Mouse (Mus musculus): ENCODE measurements around the gene Dhx29. TPM values are rescaled to one million over a fixed set of nuclear protein-coding genes. Genes with fewer than 3 reads are reported as not detected.

Dhx29 gene
- total RNA-seq, 1 experiment from 2014 or later, result 24.0 TPM

DNA sequence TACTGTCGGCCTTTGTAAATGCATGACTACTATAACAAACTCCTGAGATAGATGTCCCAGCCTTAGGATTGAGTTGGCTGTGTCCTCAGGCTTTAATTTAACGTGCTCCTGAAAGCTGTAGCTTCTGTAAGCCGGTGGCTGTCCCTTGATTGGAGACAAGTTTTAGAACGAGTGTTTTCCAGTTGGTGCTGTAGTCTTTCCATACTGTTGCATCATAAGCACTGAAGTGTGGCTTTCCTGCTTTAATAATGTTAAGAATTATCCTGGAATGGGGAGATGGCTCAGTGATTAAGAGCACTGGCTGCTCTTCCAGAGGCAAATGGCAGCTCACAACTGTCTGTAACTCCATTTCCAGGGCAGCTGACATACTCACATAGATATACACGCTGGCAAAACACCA is 40.0 kb downstream of the Dhx29 start:
- ATAC-seq (replicated peaks in 1 of 2; ENCODE audit: insufficient read depth in 1 of 2, low FRiP score in 2 of 2, low TSS enrichment in 1 of 2, low read depth in 1 of 2, poor library complexity in 2 of 2, severe bottlenecking in 2 of 2), result no peak

GRCm38 (mm10) chr13:112976720-112977119 is 49.5 kb downstream of the Dhx29 start:
- peak; percentile 68 to 73 for ATAC-seq (replicated peaks in 1 of 2; ENCODE audit: insufficient read depth in 1 of 2, low FRiP score in 2 of 2, low TSS enrichment in 1 of 2, low read depth in 1 of 2, poor library complexity in 2 of 2, severe bottlenecking in 2 of 2)

DNA sequence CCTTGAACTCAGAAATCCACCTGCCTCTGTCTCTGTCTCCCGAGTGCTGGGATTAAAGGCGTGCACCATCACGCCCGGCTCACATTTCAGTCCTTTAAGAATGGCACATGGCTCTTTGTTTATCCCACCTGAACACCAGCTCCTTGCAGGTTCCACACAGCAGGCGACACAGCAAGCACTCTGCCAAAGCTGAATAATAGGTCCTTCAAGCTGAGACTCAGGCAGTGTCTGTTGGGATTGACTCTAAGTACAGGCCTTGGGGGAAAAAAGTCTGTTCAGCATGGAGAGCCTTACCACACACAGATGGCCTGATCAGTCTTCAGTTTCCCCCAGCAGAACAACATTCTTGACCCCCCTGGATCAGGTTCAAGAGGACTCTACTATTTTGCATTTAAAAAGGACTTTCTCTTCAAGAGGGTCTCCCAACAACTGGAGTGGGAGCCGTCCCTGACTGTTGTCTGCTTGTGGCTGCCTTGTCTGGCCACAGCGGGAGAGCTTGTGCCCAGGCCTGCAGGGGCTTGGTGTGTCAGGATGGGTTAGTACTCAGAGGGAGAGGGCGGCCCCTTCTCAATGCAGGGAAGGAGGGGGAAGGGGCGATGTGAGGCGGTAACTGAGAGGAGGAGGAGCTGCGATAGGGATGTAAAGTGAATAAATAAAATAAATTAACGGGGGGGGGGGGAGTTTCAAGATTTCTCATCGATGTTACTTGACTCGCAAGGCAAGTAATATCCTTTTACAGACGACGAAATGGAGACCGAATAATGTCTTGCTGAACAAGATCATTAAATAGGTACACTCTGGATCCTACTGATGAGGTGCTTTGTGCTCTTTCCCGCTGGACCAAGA is 58.6 kb downstream of the Dhx29 start:
- no peak for ATAC-seq (replicated peaks in 1 of 2; ENCODE audit: insufficient read depth in 1 of 2, low FRiP score in 2 of 2, low TSS enrichment in 1 of 2, low read depth in 1 of 2, poor library complexity in 2 of 2, severe bottlenecking in 2 of 2)

- no peak for ATAC-seq (replicated peaks in 1 of 2; ENCODE audit: insufficient read depth in 1 of 2, low FRiP score in 2 of 2, low TSS enrichment in 1 of 2, low read depth in 1 of 2, poor library complexity in 2 of 2, severe bottlenecking in 2 of 2)
These were observed 59.2 kb downstream of the Dhx29 start for GRCm38 (mm10) chr13:112986451-112986950.

DNA sequence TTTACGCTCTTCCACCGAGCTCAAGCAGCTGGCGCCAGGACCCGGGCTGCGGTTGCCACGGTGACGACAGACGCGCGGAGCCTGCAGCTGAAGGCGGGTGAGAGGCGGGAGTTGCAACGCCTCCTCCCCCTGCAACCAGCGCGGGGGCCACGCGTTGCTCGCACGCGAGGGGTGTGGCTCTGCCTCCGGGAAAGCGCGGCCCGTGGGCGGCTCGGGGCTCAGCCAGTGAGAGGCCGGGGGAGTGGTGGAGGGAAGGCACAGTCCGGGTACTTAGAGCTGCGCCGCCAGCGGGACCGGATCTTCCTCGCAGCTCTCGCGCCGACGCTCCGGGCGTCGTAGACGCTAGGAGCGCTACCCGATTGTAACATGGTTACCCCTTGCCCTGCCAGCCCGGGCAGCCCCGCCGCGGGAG is 60.3 kb downstream of the Dhx29 start, which contains the start of gene Ccno:
TSS of gene Ccno (plus strand) at position 271 of the 412 bp plus-strand sequence.
- peak; percentile 92 for ATAC-seq (replicated peaks in 1 of 2; ENCODE audit: insufficient read depth in 1 of 2, low FRiP score in 2 of 2, low TSS enrichment in 1 of 2, low read depth in 1 of 2, poor library complexity in 2 of 2, severe bottlenecking in 2 of 2)

DNA sequence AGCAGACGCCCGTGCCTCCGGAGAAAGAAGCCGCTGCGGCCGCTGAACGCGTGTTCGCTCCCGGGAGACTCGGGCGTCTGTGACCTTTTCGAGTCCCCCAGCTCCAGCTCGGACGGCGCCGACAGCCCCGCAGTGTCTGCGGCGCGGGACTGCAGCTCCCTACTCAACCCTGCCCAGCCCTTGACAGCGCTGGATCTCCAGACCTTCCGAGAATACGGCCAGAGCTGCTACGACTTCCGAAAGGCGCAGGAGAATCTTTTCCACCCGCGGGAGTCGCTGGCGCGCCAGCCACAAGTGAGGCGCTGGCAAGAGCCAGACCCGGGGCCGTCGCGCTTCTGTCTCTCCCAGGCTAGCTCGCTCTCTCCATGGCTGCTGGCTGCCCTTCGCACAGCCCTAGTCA is 60.7 kb downstream of the Dhx29 start:
- ATAC-seq (replicated peaks in 1 of 2; ENCODE audit: insufficient read depth in 1 of 2, low FRiP score in 2 of 2, low TSS enrichment in 1 of 2, low read depth in 1 of 2, poor library complexity in 2 of 2, severe bottlenecking in 2 of 2), result peak in 1 of 2 experiments; percentile 16; a peak in 1 of 4 replicates

- no peak for ATAC-seq (replicated peaks in 1 of 2; ENCODE audit: insufficient read depth in 1 of 2, low FRiP score in 2 of 2, low TSS enrichment in 1 of 2, low read depth in 1 of 2, poor library complexity in 2 of 2, severe bottlenecking in 2 of 2)
These were observed 61.6 kb downstream of the Dhx29 start for GRCm38 (mm10) chr13:112988866-112989265.

DNA sequence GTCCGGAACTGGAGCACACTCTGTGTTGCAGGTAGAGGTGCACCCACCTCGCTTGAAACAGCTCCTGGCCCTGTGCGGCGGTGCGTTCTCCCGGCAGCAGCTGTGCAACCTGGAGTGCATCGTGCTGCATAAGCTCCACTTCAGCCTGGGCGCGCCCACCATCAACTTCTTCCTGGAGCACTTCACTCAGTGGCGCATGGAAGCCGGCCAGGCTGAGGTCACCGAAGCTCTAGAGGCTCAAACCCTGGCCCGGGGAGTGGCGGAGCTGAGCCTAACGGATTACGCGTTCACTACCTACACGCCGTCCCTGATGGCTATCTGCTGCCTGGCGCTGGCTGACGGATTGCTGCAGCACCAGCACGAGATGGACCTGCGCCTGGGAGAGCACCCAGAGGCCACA is 62.3 kb downstream of the Dhx29 start:
- ATAC-seq (replicated peaks in 1 of 2; ENCODE audit: insufficient read depth in 1 of 2, low FRiP score in 2 of 2, low TSS enrichment in 1 of 2, low read depth in 1 of 2, poor library complexity in 2 of 2, severe bottlenecking in 2 of 2), result 0 out of 4 replicates have a peak, but pooled peaks of 1 of the 2 experiments have one; percentile 1

DNA sequence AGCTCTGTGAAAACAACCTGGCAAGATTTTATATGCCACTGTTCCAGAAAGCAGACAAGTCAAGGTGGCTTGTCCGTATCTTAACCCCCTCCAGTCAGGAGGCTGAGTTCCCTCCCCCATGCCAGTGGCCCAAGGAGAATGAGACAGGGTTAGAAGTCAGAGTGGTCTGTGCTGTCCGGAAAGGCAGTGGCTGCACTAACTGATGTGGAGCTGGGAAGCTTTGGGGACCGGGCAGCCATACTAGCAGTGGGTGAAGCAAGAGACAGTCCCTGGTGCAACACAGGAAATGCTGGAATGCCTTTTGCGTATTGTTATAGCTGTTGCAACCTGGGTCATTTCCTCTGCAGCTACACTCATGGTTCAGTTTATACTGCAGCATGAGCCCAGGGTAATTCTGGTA is 63.1 kb downstream of the Dhx29 start:
- no peak; a peak in 1 of 4 replicates for ATAC-seq (replicated peaks in 1 of 2; ENCODE audit: insufficient read depth in 1 of 2, low FRiP score in 2 of 2, low TSS enrichment in 1 of 2, low read depth in 1 of 2, poor library complexity in 2 of 2, severe bottlenecking in 2 of 2)

- no peak for ATAC-seq (replicated peaks in 1 of 2; ENCODE audit: insufficient read depth in 1 of 2, low FRiP score in 2 of 2, low TSS enrichment in 1 of 2, low read depth in 1 of 2, poor library complexity in 2 of 2, severe bottlenecking in 2 of 2)
These were observed 66.4 kb downstream of the Dhx29 start, which contains the start of gene Mcidas for GRCm38 (mm10) chr13:112993531-112994152. TSS of gene Mcidas (plus strand) at chr13:112993845.

DNA sequence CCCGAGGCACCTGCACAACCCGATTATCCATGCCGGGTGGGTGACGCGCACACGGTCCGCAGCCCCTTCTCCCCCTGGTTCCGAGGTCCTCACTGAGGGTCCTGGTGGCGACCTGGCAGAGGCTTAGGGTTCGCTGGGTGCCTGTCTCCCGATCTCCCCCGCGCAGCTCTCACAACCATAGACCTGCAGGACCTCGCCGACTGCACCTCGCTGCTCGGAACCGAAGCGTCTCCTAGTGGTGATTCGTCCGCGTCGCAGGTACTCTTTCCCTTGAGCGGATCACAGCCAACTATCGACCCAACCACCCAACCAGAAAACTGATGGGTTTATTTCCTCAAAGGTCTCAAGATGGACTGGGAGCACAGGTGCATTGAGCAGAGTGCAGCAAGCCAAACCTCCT is 66.9 kb downstream of the Dhx29 start:
- peak; percentile 58 to 62 for ATAC-seq (replicated peaks in 1 of 2; ENCODE audit: insufficient read depth in 1 of 2, low FRiP score in 2 of 2, low TSS enrichment in 1 of 2, low read depth in 1 of 2, poor library complexity in 2 of 2, severe bottlenecking in 2 of 2)

DNA sequence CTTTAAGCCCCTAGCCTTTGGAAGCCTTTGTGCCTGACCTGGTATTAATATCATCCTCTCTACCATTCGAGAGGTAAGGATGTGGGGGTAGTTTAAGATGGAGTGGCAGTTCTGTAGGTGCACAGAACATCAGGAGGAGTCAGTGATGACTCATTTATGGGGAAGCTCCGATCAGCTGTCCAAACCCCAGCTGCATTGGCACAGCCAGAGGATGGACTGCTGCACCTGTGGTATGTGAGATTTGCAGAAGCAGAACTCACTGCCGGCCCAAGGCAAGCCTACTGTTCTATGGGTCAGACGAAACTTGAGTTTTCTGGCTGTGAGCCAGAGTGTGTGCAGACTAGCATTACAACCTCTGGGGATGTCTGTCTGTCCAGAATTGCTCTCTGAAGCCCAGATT is 69.2 kb downstream of the Dhx29 start:
- ATAC-seq (replicated peaks in 1 of 2; ENCODE audit: insufficient read depth in 1 of 2, low FRiP score in 2 of 2, low TSS enrichment in 1 of 2, low read depth in 1 of 2, poor library complexity in 2 of 2, severe bottlenecking in 2 of 2), result no peak

DNA sequence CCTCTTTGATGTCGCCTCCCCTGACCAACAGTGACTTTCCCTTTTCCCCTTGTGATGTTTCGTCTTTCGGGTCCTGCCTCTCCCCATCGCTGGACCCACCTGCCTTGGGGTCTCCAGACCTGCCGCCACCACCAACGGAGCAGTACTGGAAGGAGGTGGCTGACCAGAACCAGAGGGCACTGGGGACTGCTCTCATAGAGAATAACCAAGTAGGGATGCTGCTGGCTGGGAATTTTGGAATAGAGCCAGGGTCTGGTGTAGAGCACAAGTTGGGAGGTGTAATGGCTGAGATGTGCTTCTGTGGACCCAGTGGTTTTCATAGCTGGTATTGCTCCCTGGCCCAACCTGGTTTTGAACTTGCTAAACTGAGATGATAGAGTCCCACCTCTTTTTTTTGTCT is 70.1 kb downstream of the Dhx29 start:
- ATAC-seq (replicated peaks in 1 of 2; ENCODE audit: insufficient read depth in 1 of 2, low FRiP score in 2 of 2, low TSS enrichment in 1 of 2, low read depth in 1 of 2, poor library complexity in 2 of 2, severe bottlenecking in 2 of 2), result no peak

- peak; percentile 42 to 65 for ATAC-seq (replicated peaks in 1 of 2; ENCODE audit: insufficient read depth in 1 of 2, low FRiP score in 2 of 2, low TSS enrichment in 1 of 2, low read depth in 1 of 2, poor library complexity in 2 of 2, severe bottlenecking in 2 of 2)
These were observed 71.4 kb downstream of the Dhx29 start for GRCm38 (mm10) chr13:112998427-112999201.

GRCm38 (mm10) chr13:113000090-113000489 is 72.8 kb downstream of the Dhx29 start:
- ATAC-seq (replicated peaks in 1 of 2; ENCODE audit: insufficient read depth in 1 of 2, low FRiP score in 2 of 2, low TSS enrichment in 1 of 2, low read depth in 1 of 2, poor library complexity in 2 of 2, severe bottlenecking in 2 of 2), result no peak

DNA sequence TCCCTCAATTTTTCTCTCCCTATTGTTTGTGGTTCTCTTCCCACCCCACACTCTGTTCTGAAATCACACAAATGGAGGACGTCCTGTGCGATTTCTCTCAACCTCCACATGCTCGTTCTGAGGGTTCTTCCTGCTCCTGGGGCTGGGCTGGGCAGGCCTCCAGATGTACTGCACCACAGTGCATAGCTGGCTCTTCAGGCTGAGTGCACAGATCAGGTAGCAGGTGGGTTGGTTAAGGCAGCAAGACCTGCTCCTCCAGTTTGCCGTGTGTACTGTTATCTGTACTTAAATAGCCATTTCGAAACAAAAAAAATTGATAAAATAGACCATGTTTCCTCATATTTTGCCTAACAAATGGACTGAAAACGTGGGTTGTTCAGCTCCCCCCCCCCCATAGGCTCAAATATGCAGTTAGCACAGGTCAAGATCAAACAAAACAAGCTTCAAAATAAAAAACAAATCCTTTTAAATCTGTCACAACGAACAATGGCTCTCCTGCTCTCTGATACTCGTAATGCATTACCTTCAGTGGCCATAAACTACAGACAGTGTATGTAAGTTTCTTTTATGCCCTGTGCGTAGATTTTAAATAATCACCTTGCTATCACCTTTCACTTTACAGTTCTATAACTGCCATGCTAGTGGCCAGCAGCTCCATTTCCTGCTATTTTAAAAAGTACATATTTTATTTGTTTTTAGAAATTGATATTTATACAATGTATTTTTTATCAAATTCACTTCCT is 73.5 kb downstream of the Dhx29 start:
- no peak for ATAC-seq (replicated peaks in 1 of 2; ENCODE audit: insufficient read depth in 1 of 2, low FRiP score in 2 of 2, low TSS enrichment in 1 of 2, low read depth in 1 of 2, poor library complexity in 2 of 2, severe bottlenecking in 2 of 2)

DNA sequence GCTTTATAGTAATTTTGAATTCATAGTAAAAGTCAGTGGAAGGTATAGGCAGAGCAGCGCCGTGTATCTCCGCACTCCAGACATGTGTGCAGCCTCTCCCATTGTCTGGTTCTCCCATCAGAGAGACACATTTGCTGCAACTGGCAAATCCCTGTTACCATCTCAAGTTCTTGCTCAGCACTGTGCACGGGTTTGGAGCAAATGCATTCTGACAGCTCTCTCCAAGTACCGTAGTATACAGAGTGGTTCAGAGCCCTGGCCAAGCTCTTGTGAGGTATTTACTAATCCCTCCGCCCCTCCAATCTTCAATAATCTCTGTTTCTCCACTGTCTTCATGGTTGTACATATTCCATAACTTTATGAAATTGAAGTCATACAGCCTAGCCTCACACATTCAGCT is 85.4 kb downstream of the Dhx29 start:
- ATAC-seq (replicated peaks in 1 of 2; ENCODE audit: insufficient read depth in 1 of 2, low FRiP score in 2 of 2, low TSS enrichment in 1 of 2, low read depth in 1 of 2, poor library complexity in 2 of 2, severe bottlenecking in 2 of 2), result no peak
